Mouse (Mus musculus) MEL (cell line): ENCODE measurements around the gene Cyth4.

Source experiments
- BHLHE40 ChIP-seq: IDR thresholded peaks from 2 replicates; pipeline ENCODE4 v1.6.1; 2012; ENCODE audit warnings: low read depth, mild to moderate bottlenecking, inconsistent platforms, low read length, improper control_type of control experiment, borderline replicate concordance
- CTCF ChIP-seq, 3 experiments: IDR thresholded peaks in 2 of 3; conservative IDR thresholded peaks in 1 of 3; 2 replicates each; pipeline ENCODE4 v1.5.1; 2011 to 2012; ENCODE audit warnings: low read length in 3 of 3, low read depth in 2 of 3, mild to moderate bottlenecking in 2 of 3, improper control_type of control experiment in 1 of 3, inconsistent platforms in 1 of 3, mixed read lengths in 1 of 3, moderate library complexity in 1 of 3; ENCODE audit not compliant: control insufficient read depth in 1 of 3, insufficient read depth in 1 of 3, poor library complexity in 1 of 3, severe bottlenecking in 1 of 3
- ELF1 ChIP-seq: IDR thresholded peaks from 2 replicates; pipeline ENCODE4 v1.6.1; 2014; ENCODE audit warnings: low read depth, mild to moderate bottlenecking, inconsistent platforms, low read length, improper control_type of control experiment, moderate library complexity
- GATA1 ChIP-seq: IDR thresholded peaks from 2 replicates; pipeline ENCODE4 v1.6.1; 2011; ENCODE audit warnings: low read depth, low read length, improper control_type of control experiment
- HCFC1 ChIP-seq: IDR thresholded peaks from 2 replicates; pipeline ENCODE4 v1.6.1; 2012; ENCODE audit warnings: low read depth, mild to moderate bottlenecking, inconsistent platforms, low read length, improper control_type of control experiment, moderate library complexity
- KAT2A ChIP-seq: conservative IDR thresholded peaks from 2 replicates; pipeline ENCODE4 v1.6.1; 2012; ENCODE audit warnings: low read depth, low read length, improper control_type of control experiment, inconsistent platforms
- MYC ChIP-seq: IDR thresholded peaks from 2 replicates; pipeline ENCODE4 v1.6.1; 2011; ENCODE audit warnings: low read depth, mild to moderate bottlenecking, low read length, improper control_type of control experiment, moderate library complexity
- SIN3A ChIP-seq: IDR thresholded peaks from 2 replicates; pipeline ENCODE4 v1.6.1; 2012; ENCODE audit warnings: low read length, improper control_type of control experiment, inconsistent platforms

- no peak for TF ChIP-seq KAT2A
- no peak for TF ChIP-seq GATA1
- no peak for TF ChIP-seq CTCF (IDR thresholded peaks at IDR 0.05 in 2 of 3, conservative IDR thresholded peaks at IDR 0.05 in 1 of 3; ENCODE audit: control insufficient read depth in 1 of 3, insufficient read depth in 1 of 3, low read depth in 2 of 3, low read length in 3 of 3, poor library complexity in 1 of 3, severe bottlenecking in 1 of 3)
- TF ChIP-seq SIN3A: no peak
- TF ChIP-seq ELF1: no peak
- no peak for TF ChIP-seq HCFC1
- TF ChIP-seq BHLHE40: no peak
- TF ChIP-seq MYC: no peak
These were observed 20.1 kb downstream of the Cyth4 start for GRCm38 (mm10) chr15:78616973-78617372.
